Mouse (Mus musculus) olfactory bulb, adult 2 months (tissue): ENCODE measurements around the gene Fgfr2.

ENCODE experiments used
- CTCF ChIP-seq: fragments of 200-500 bp; IDR thresholded peaks from 2 replicates; pipeline ENCODE4 v1.5.1; 2012; ENCODE audit warnings: low read depth, mild to moderate bottlenecking, low read length, moderate library complexity; ENCODE audit not compliant: insufficient read depth
- POLR2A ChIP-seq: fragments of 200-500 bp; IDR thresholded peaks from 2 replicates; pipeline ENCODE4 v1.6.1; 2012; ENCODE audit warnings: mild to moderate bottlenecking, low read depth, low read length, moderate library complexity; ENCODE audit not compliant: insufficient read depth

DNA sequence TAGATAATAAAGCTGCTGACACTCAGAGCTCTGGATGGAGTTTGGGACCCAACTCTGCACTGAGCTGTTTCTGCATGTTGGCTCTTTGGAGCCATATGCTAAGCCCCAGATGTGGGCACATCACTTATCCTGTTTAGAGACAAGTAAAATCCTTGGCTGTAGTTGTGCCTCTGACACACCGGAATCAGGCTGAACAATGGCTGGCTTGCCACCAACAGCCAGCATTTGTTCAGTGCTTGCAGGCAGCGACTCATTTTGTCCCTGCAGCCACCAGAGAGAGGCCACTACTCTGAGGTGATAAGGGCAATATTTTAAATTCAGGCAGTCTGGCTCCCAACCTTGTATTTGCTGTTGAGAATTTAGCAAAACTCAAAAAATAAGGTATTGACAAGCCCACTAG lies 454.5 kb downstream of the Fgfr2 start:
- TF ChIP-seq CTCF: no peak
- TF ChIP-seq POLR2A: no peak
